Mouse (Mus musculus) lung, embryonic 16.5 days (tissue): ENCODE measurements around the gene Islr. TPM values are rescaled to one million over a fixed set of nuclear protein-coding genes. Genes with fewer than 3 reads are reported as not detected.

Experiments
- ATAC-seq: fragments of 200-750 bp; cut with Nextera tagmentation; 2 replicates; pipeline ENCODE4 v1.8.0; 2017; ENCODE audit warnings: low read depth, mild to moderate bottlenecking, moderate library complexity
- H3K27ac ChIP-seq: fragments of 300-500 bp; sonication (generic); 2 replicates; pipeline ENCODE4 v1.5.1; 2014; ENCODE audit warnings: mild to moderate bottlenecking, control low read depth, low read length
- H3K27me3 ChIP-seq: fragments of 300-500 bp; sonication (generic); 2 replicates; pipeline ENCODE4 v1.6.1; 2014; ENCODE audit warnings: low read depth, low read length, mixed read lengths; ENCODE audit not compliant: control insufficient read depth, insufficient read depth
- H3K36me3 ChIP-seq: fragments of 300-500 bp; sonication (generic); 2 replicates; pipeline ENCODE4 v1.6.1; 2014; ENCODE audit warnings: low read length; ENCODE audit not compliant: control insufficient read depth, insufficient read depth
- H3K4me1 ChIP-seq: fragments of 300-500 bp; sonication (generic); replicated peaks from 2 replicates; pipeline ENCODE4 v1.6.1; 2014; ENCODE audit warnings: low read length, mixed read lengths; ENCODE audit not compliant: control insufficient read depth, insufficient read depth
- H3K4me2 ChIP-seq: fragments of 300-500 bp; sonication (generic); 2 replicates; pipeline ENCODE4 v1.6.1; 2014; ENCODE audit warnings: low read depth, low read length, control low read depth
- H3K4me3 ChIP-seq: fragments of 300-500 bp; sonication (generic); 2 replicates; pipeline ENCODE4 v1.5.1; 2014; ENCODE audit warnings: mild to moderate bottlenecking, low read length, control low read depth
- H3K9ac ChIP-seq: fragments of 300-500 bp; sonication (generic); 2 replicates; pipeline ENCODE4 v1.6.1; 2014; ENCODE audit warnings: low read length, control low read depth
- H3K9me3 ChIP-seq: fragments of 300-500 bp; sonication (generic); 2 replicates; pipeline ENCODE4 v1.6.1; 2016; ENCODE audit warnings: low read length; ENCODE audit not compliant: control insufficient read depth
- WGBS: fragments of 180-500 bp; shearing (Covaris S2); extraction: QIAGEN DNeasy Blood & Tissue Kit; methylation state at CpG from one replicate; pipeline ENCODE4 v1.1.7; 2014; 5-methylcytosine and 5-hydroxymethylcytosine counted together
- polyA plus RNA-seq: library from polyadenylated mRNA; unstranded; fragments of >200 nt; fragmentation: Nextera tagmentation; extraction: Ambion mirVana; gene quantifications from 2 replicates; pipeline ENCODE4 v1.2.1, GENCODE M21; 2015

The Islr gene
- polyA plus RNA-seq, 1 experiment from 2014 or later: 79.4 TPM

DNA sequence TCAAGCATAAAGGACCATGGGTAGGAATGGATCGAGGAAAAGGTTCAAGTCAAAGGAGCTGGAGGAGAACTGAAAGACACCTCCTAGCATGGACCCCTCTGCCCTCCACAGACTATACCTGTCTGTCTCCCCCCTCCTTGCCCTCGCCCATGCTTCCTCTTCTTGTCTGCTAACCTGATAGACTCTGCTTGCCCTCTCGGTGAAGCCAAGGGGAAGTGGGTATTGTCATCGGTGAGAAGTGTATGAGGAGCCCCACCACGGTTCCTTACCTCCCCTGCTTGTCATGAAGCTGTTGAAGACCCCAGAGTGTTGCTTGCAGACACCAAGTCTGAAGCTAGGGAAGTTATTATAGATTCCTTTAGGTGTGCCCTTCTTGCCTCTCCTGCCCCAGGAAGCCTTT is 43.8 kb downstream of the Islr start:
- H3K9me3 ChIP-seq: no peaks in the 10 kb centered on the region
- H3K4me2 ChIP-seq: no peak overlapping the region
- peaks cover 47% of the 10 kb centered on the region for H3K4me1 ChIP-seq
- no peaks in the 10 kb centered on the region for H3K27me3 ChIP-seq
- WGBS: 57% methylated on average over 5 of the region's 5 CpGs
- ATAC-seq: no peak
- H3K27ac ChIP-seq: peak overlapping the region; percentile 98
- no peaks in the 10 kb centered on the region for H3K36me3 ChIP-seq
- H3K9ac ChIP-seq: peak overlapping the region; percentile 19
- H3K4me3 ChIP-seq: no peak overlapping the region

DNA sequence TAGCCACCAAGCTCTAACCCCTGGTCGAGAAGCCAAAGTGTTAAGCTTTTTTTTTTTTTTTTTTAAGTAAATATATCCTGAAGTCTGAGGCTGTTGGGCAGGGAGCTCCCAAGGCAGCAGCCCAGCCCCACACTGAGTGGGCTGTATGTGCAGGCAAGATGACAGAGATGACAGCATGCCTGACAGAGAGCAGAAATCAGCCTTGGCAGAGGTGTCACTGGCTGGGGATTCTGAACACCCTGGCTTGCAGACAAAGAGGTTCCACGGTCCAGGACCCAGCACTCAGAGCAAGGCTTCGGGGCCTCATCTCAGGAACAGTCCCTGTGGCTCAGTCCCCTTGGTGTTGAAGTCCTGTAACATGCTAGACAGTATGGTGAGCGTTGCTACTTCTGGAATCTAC is 44.3 kb downstream of the Islr start:
- WGBS: 19% methylated on average over 4 of the region's 4 CpGs
- H3K9ac ChIP-seq: peak overlapping the region; percentile 19
- H3K27me3 ChIP-seq: no peaks in the 10 kb centered on the region
- H3K36me3 ChIP-seq: no peaks in the 10 kb centered on the region
- peak overlapping the region; percentile 98 for H3K27ac ChIP-seq
- H3K4me2 ChIP-seq: no peak overlapping the region
- H3K9me3 ChIP-seq: no peaks in the 10 kb centered on the region
- ATAC-seq: peak; percentile 32; the same call in 1 of the 2 replicates
- no peak overlapping the region for H3K4me3 ChIP-seq
- peaks cover 52% of the 10 kb centered on the region for H3K4me1 ChIP-seq

DNA sequence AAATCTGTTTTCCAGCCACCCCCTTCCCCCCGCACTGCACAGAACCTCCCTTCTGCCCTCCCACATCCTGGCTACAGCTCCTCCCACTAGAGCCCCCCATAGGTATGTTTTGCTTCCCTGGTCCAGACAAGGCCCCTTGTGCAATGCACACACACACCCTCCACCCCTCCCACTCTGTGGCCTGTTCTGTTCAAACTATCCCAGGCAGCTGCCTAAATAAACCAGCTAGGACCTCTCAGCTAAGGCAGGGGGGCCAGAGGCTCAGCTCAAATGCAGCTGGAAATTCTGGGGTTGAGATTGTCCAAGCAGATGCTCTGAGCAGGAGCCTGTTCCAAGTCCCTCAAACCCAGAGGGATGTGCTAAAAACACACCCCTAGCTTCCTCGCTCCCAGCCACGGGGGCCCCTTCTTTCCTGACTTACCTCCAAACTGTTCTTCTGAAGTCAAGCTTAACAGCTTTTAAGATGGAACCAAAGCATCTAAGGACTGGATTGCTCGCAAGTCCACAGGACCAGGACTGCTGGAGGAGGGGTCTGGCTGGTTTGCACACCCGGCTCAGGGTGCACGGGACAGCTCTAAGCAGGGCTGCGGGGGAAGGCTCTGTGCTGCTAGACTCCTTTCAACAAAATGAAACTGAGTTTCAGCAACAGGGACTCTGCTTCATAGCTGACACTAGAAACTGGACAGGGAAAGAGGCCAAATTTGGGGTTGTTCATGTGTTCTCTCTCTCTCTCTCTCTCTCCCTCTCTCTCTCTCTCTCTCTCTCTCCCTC is 45.4 kb downstream of the Islr start:
- Histone ChIP-seq H3K4me2 (peak overlapping the region; percentile 60), H3K9ac (peak overlapping the region; percentile 67), H3K4me3 (peak overlapping the region; percentile 44), H3K9me3 (no peaks in the 10 kb centered on the region), H3K4me1 (peaks cover 59% of the 10 kb centered on the region), H3K27ac (peak overlapping the region; percentile 98), H3K27me3 (no peaks in the 10 kb centered on the region), H3K36me3 (no peaks in the 10 kb centered on the region)
- peak; percentile 86 for ATAC-seq
- WGBS: 15% methylated on average over 7 of the region's 7 CpGs

DNA sequence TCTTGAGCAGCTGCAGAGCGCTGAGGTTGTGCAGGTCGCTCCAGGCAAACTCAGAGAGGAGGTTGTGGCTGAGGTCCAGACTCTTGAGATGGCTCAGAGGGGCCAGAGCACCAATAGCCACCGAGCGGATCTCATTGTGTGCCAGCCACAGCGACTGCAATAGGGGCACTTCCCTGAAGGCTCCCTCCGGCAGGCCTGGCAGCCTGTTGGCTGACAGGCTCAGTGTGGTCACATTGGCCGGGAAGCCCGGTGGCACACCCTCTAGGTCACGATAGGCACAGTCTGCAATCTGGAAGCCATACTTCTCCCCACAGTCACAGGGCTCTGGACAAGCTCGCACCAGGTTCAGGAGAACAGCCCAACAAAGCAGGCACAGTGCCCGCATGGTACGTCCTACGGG is 46.3 kb downstream of the Islr start:
- Histone ChIP-seq H3K4me1 (peaks cover 64% of the 10 kb centered on the region), H3K36me3 (no peaks in the 10 kb centered on the region), H3K27ac (peak overlapping the region; percentile 98), H3K27me3 (no peaks in the 10 kb centered on the region), H3K9ac (peak overlapping the region; percentile 67), H3K4me2 (peak overlapping the region; percentile 60), H3K9me3 (no peaks in the 10 kb centered on the region), H3K4me3 (peak overlapping the region; percentile 44)
- 0 out of 2 replicates have a peak, but pooled peaks have one; percentile 1 for ATAC-seq
- 60% methylated on average over 13 of the region's 13 CpGs for WGBS

DNA sequence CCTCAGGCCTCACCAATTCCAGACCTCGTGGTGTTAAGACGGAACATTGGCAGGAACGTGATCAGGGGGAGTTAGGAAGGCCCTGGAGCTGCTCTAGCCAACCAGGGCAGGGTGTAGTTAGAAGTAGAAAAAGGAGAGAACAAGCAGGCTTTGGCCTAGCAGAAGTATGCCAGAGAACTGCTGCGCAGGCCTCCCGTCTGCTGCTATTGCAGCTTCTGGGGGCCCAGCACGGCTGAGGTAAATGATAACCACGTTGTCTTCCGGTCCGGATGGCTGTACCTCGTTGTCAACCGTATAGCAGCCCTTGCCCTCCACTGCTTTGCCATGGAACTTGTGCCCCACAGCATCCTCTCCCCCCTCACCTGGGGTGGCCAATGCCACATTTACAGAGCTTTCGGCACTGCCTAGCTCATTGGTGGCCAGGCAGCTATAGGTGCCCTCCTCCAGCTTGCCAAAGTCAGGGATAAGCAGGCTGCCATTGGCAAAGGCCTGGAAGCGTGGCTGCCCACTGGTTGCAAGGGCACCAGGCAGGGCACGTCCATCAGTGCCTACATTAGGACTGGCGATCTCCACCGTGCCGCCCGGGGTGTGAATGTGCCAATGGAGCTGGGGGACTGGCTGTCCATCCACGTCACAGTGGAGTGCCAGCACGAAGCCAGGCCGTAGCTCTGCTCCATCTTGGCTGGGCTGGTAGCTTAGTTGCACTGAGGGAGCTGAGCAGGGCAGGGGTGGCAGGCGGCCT is 47.1 kb downstream of the Islr start:
- peak overlapping the region; percentile 98; the same call in 1 of the 2 replicates for H3K27ac ChIP-seq
- 81% methylated on average over 22 of the region's 22 CpGs for WGBS
- H3K4me2 ChIP-seq: peak overlapping the region; percentile 60
- no peaks in the 10 kb centered on the region for H3K36me3 ChIP-seq
- peaks cover 64% of the 10 kb centered on the region for H3K4me1 ChIP-seq
- ATAC-seq: no peak
- H3K27me3 ChIP-seq: no peaks in the 10 kb centered on the region
- no peaks in the 10 kb centered on the region for H3K9me3 ChIP-seq
- peak overlapping the region; percentile 67; the same call in 1 of the 2 replicates for H3K9ac ChIP-seq
- peak overlapping the region; percentile 44 for H3K4me3 ChIP-seq

DNA sequence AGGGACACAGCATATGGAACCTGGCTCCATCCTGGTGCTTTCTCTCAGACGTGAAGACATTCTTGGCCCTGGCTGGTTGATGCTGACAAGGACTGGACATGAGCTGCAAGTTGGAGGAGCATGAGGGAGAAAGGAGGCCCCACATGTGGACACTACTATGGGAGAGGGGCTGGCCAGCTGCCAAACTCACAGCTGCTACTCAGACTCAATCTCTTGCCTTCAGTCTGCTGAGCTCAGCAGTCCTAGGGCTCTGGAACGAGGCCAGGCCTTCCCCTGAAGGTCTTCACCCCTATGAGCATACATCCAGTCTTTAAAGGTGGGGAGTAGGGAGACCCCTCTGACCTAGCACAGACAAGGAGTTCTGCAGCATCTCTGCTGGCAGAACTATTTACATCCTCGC is 48.7 kb downstream of the Islr start:
- no peak overlapping the region for H3K9ac ChIP-seq
- H3K27ac ChIP-seq: peak overlapping the region; percentile 56
- no peak overlapping the region for H3K4me3 ChIP-seq
- peaks cover 63% of the 10 kb centered on the region for H3K4me1 ChIP-seq
- H3K4me2 ChIP-seq: peak overlapping the region; percentile 2; the same call in 1 of the 2 replicates
- 34% methylated on average over 3 of the region's 3 CpGs for WGBS
- ATAC-seq: peak; percentile 60
- H3K9me3 ChIP-seq: no peaks in the 10 kb centered on the region
- H3K36me3 ChIP-seq: no peaks in the 10 kb centered on the region
- H3K27me3 ChIP-seq: no peaks in the 10 kb centered on the region

DNA sequence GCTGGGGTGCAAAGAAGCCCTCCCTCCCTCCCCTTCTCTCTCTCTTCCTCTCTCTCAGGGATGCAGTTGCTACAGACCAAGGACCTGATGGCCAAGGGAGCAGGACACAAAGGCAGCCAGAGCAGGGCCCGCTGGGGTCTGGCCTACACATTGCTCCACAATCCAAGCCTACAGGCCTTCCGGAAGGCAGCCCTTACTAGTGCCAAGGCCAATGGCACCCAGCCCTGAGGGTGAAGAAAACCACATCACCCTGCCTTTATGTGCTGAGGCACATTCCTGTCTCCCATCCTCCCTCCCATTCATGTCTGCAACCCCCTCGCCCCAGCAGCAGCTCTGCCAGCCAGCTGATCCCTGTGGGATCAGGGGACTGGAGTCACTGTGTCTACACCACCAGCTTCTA is 51.0 kb downstream of the Islr start:
- no peak overlapping the region for H3K4me3 ChIP-seq
- H3K4me2 ChIP-seq: no peak overlapping the region
- ATAC-seq: no peak
- no peak overlapping the region for H3K9ac ChIP-seq
- peaks cover 42% of the 10 kb centered on the region for H3K4me1 ChIP-seq
- H3K27me3 ChIP-seq: no peaks in the 10 kb centered on the region
- no peaks in the 10 kb centered on the region for H3K36me3 ChIP-seq
- H3K9me3 ChIP-seq: no peaks in the 10 kb centered on the region
- H3K27ac ChIP-seq: peak overlapping the region; percentile 29; the same call in 1 of the 2 replicates
- WGBS: 80% methylated on average over 3 of the region's 3 CpGs

DNA sequence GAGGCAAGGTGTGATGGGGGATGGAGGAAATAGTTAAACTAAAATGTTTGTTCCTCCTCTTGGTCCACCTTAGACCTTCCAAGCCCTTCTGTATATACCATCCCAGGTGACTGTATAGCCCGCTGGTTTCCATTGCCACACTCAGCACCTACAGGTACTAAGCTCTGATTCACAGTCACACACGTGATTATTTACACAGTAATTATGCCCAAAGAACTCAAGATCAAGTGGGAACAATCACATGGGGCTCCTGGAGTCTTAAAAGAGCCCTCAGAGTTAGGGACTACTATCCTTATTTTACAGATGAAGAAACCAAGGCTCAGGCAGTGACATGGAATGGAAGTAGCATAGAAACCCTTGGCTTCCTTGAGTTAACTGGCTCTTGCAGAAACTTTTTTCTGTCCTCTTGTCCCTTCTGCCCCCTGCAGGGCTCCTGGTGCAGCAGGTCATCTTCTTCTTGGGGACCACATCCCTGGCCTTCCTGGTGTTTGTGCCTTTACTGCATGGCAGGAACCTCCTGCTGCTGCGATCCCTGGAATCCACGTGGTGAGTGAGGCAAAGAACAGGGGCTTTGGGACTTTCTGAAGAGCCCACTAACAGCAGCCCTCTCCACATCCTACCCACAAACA is 53.3 kb downstream of the Islr start:
- Histone ChIP-seq H3K36me3 (no peaks in the 10 kb centered on the region), H3K9me3 (no peaks in the 10 kb centered on the region), H3K27me3 (no peaks in the 10 kb centered on the region), H3K4me3 (no peak overlapping the region), H3K27ac (no peak overlapping the region), H3K4me2 (no peak overlapping the region), H3K4me1 (peaks cover 22% of the 10 kb centered on the region), H3K9ac (no peak overlapping the region)
- no peak for ATAC-seq
- 60% methylated on average over 4 of the region's 4 CpGs for WGBS

DNA sequence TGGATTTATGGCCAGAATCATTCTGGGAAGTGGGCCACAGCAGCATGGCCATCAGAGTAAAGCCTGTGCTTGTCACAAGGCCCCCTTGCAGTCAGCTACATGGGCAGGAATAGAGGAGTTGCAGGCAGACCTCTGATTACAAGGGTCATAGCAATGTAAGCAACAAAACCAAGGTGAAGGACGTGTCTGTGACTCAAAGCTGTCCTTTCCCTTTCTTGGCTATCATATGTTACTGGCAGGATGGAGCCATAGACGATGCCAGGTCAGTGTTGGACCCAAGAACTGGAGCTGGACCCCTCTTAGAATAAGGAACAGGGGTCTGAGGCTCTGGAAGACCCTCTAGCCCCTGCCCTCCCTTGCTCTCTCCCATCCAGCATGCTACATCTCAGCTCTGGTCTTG is 55.3 kb downstream of the Islr start:
- Histone ChIP-seq H3K4me2 (no peak overlapping the region), H3K9ac (no peak overlapping the region), H3K9me3 (no peaks in the 10 kb centered on the region), H3K4me3 (no peak overlapping the region), H3K27ac (no peak overlapping the region), H3K36me3 (no peaks in the 10 kb centered on the region), H3K27me3 (no peaks in the 10 kb centered on the region), H3K4me1 (peaks cover 6% of the 10 kb centered on the region)
- WGBS: 48% methylated on average over 2 of the region's 2 CpGs
- ATAC-seq: no peak
